Mouse (Mus musculus) cerebellum, postnatal 10 days (tissue): ENCODE results near the gene Egf.

Source experiments
- DNase-seq, 2 experiments: peaks; one replicate each; pipeline ENCODE4 v3.0.0; 2021; ENCODE audit warnings: mixed read lengths in 2 of 2

Egf gene

DNA sequence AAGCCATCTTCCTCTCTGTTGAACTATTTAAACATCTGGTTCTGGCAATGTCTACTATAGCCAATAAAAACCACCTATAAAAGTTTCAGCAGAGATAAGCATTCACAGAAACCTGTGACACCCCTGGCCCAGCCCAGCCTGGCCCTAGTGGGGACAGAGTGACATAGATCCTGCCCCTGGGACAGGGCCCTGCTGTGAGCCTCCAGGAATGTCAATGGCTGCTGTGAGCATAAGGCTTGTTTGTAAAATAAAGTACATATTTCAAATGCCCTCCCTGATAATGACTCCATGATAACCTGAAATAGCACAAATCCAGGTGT, 104.9 kb downstream of the Egf start:
- DNase-seq, result no peak

DNA sequence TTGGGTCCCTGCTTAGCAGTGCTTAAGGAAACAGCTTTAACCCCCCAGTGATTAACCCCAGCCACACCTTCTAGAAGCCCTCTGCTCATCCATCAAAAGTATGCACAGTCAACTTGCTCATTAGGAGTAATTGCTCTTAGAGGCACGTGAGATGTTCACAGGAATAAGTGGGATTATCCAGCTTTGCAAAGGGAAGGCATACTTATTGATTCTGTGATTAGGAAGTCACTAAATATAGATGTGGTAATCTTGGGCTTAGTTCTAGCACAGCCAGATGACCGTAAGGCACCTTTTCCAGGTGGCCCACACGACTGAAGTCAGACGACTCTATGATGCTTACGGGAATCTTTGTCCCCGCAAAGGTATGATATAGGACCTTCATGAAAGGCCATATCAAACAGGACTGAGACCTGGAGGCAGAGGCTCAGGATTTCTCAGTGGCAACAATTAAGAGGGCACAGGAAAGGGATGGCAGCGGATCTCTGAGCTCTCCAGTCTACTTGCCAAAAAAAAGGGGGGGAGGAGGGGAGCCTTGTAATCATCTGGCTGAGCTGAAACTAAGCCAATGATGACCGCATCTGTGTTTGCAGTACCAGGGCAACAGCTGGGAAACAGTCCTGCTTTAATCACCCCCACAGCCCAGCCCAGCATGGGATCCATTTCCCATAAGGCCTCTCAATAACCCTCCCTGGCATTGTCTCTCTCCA, 105.4 kb downstream of the Egf start:
- DNase-seq, result peak; percentile 58 to 62

DNA sequence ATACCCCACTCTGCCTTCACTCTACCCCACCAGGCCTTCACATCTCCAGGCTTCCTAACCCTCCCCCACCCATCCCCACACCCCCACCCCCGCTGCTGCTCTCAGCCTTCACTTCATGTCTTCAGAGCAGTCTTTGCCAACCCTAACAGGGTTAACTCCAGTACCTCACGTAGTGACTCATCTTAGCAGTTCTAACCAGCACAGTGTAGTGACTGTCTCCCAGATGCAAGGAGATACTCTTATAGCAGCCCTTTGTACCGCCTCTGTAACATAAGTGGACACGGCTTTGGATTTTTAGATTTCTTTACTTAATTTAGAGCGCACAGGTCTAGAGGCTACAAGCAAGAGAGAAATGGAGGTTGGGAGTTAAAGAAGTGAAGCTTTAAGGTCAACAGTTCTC, 106.5 kb downstream of the Egf start:
- no peak for DNase-seq

DNA sequence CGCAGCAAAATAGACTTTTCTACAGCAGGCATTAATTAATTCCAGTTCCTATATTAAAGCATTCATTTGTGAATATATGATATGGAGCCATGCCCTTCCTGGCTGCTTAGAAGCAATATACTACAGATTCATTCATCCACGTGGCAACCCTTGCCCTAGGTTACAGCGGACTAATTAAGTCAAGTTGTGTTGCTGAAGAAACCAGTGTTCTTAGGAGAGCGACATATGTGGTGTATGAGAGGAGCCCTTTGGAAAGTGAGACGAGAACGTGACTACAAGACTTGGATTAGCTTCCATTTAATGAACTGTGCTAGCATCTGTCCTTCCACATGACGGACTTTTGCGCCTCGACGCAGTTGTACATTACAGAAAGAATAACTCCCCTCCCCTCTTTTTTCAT, 107.8 kb downstream of the Egf start:
- no peak for DNase-seq

DNA sequence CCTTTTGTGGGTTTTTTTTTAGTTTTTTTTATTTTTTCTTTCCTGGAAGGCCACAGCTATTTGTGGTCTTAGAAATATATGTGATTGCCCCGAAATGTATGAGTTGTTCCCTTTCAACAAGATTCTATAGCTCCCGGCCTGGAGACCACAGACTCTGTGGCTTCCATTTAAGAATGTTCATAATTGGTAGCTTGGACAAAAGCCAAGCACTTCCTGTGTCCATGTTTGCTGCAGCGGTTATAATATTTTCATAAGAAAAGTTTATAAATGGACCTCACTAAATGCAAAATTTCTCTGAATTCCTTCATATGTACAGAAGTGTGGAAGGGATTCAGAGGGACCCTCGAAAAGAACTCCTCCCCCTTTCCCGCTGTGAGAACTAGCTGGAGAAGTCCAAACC, 108.3 kb downstream of the Egf start:
- DNase-seq, result no peak

DNA sequence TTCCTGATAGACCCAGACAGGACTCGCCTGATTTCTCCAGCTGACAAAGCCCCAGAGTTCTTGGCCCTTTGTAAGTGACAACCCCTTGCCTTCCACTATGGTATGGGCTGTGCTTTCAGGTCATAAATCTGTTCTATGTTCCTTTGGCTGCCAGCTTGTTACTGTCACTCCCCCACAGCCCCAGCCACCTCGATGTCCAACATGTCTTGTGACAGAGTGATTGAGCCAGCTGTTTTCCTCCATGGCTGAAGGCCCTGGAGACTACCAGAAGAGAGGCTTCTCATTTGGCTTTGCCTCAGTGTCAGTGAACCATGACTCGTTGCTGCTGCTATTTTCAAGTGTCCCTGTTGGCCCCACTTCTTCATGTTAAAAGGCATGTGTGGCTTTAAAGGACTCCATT, 109.7 kb downstream of the Egf start:
- DNase-seq, result no peak

DNA sequence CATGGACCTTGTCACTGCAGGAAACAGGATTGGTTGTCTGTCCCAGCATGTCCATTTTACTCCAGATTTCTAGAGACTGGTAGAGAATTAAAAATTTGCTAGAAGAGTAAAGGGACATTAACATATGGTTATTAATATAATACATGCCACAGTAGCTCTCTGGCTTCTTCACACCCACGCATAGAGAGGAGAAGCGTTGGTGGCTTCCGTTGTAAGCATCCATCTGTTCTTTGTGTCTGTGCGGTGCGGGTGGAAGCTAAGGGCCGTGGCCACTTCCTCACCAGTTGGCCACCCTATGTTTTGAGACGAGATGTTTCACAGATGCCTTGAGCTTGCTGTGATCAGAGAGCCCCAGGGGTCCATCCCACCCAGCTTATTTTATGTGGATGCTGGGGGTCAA, 113.5 kb downstream of the Egf start:
- DNase-seq, result no peak

DNA sequence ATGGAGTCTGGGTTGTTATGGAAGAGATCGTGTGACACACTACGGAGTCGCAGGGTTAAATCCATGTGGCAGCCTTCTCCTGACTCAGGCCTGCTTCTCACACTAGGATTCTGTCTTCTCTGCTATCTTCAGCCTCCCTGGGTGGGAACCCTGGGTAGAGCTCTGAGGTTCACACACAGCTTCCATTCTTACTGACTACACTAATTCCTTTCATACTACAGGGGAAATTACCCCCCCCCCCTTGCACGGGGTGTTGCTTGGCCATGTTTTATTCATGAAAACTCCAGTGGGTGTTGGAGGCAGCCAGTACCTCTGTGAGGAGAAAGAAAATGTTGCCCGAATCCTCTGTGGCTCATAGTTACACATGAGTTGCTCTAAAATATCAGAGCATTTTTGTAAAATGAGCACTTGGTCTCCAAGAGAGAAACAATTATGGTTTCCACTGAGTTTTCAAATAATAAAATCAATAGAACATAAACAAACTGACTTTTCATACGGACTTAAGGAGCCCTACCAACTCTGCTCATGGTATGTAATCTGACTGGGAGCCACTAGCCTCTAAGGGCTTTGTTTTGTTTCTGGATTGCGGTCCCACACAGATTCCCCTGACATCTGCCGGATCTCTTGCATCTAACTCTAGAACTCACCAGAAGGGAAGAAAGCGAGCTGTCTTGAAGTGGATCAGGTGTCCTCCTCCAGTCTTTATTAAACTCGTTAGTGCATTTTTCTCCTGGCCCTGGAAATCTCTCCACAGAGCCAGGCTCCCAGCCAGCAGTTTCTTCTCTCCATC, 114.7 kb downstream of the Egf start:
- DNase-seq, result peak in 1 of 2 experiments; percentile 35

DNA sequence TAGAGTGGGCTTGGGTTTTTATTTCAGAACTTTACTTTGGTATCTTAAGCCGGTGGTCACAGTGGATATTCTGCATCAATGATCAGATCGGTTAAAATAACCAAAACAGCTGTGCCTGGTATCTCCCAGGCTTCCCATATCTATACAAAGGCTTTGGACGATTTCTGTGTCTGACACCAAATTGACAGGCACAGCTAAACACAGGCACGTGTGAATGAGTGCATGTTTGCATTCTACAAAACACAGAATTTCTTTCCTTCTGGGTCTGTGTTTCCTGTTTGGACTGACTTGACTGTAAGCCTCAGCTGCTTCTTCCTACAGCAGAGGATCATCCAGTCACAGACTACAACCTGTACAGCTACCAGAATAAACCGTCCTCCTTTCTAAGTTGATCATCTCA, 115.4 kb downstream of the Egf start:
- DNase-seq, result no peak

DNA sequence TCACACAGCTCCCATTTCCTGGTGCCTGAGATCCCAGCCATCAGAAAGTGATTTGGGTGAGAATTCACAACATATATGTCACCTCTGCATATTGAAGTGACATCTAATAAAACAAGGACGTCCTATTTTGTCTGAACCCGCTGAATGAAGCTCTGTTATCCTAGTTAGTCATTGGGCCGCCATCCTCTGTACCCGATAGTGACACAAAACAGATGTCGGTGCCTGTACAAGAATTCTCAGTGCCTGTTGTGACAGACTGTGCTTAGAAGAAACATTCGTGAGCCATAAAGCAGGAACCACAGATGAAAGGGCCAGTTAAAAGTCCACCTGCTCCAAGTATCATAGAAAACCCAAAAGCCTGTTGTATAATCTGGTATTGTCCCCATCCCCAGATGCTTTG, 117.7 kb downstream of the Egf start:
- DNase-seq, result no peak

DNA sequence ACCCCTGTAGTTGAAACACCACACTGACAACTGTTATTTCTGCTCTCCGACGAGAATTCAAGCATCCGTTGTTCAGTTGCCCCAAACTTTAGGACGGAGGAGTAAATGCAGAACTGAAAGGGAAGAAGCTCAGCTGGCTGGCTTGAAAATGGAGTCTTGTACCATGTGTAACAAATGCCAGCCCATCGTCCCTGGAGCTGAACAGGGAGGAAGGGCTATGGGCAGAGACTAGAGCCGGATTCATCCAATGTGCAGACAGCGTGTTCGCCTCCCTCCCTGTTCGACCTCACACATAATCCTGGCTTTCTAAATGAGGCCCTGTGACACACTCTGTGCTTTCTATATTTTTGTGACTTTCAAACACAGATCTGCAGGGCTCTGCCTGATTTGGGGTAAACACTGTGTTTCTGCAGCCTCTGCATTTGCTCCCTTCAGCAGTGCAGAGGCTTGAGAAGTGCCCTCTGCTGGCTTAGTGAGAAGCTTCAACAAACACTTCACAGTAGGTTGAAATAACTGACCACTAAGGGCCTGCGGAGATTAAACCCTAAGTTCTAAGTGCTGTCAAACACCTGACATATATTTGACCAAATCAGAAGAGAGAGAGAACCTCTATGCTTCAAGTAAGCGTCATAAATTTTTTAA, 120.7 kb downstream of the Egf start:
- DNase-seq, result peak; percentile 62 to 63

DNA sequence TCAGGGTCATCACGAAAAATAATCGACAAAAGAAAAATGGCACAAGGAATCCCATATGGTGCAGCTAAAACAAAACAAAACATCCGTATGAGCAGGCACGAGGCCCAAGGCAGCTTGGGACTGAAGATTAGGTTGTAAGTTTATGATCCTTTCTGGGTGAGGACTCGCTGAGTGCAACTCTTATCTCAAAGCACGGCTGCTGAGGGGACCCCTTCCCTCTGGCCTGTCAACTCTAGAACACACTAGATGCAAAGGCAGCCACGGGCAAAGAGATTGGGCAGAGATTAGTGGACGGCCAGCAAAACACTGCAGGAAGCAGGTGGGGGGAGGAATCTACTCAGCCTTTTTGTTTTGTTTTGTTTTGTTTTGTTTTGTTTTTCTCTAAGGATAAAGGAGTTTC, 121.6 kb downstream of the Egf start:
- DNase-seq, result no peak

DNA sequence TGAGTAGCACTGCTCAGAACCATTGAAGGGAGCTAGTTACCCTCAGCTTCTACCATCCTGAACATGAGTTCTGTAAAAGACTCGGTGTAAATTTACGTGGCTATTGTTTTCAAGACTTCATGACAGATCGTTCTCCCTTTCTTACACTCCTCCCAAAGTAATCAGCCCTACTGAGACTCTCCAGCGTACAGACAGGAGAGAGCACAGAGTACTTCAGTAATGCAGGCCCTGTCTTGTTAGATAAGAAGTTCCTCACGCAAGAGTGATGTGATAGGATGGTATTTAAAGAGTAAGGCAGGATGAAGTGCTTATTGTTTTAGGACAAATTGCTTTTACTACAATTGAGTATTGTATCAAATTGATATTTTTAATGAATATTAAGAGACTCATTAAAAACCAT, 123.3 kb downstream of the Egf start:
- DNase-seq, result no peak

DNA sequence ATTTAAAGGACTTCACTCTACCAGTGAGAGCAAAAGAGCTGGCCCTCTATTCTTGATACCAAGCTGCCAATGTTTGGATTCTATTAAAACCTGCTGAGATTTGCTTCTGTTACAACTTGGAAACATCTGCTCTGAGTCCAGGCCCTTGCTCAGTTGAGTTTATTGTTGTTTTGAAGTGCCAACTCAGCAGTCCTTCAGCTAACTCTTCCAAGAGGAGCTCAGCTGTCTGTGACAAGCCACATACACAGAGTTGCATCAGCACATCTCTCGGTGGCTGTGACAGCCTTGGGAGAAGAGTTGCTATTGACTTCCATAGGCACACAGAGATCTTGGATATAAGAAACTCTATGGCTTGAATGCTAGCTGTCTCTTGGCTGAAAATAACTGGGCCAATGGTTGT, 124.1 kb downstream of the Egf start:
- no peak for DNase-seq
